Mouse (Mus musculus) liver, adult 2 months (tissue): ENCODE measurements around the gene Zscan26.

Source experiments
- CTCF ChIP-seq: fragments of 200-500 bp; IDR thresholded peaks from 2 replicates; pipeline ENCODE4 v1.5.1; 2011; ENCODE audit warnings: low read depth, low read length, control low read depth
- POLR2A ChIP-seq: fragments of 200-500 bp; IDR thresholded peaks from 2 replicates; pipeline ENCODE4 v1.6.1; 2011; ENCODE audit warnings: low read length, control low read depth; ENCODE audit not compliant: insufficient read depth; ENCODE audit errors: extremely low read depth

DNA sequence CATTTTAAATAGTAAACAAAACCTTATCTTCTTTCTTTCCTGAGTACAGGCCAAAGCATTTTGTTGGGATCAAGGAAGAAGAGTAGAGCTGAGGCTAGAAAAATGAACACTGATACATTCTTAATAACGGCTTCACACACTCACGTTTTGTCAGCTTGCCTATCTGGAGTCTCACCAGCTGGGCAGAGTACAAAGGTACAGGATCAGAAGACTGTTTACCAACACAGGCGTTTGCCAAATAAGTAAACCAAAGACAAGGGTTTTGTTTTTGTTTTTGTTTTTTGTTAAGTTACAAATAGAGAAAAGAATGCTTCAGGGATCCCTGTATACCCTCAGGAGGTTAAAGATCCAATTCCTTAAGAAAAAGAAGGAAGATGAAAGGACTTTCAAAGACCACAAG, 52.4 kb downstream of the Zscan26 start:
- TF ChIP-seq POLR2A = no peak
- TF ChIP-seq CTCF = no peak
